Mouse (Mus musculus): ENCODE data around the gene Wnt7a. TPM values are rescaled to one million over a fixed set of nuclear protein-coding genes. Genes with fewer than 3 reads are reported as not detected.

Gene Wnt7a
- 0.05 and 0.30 TPM in 2 replicates for polyA plus RNA-seq (2014; fragmentation: Nextera tagmentation; extraction: Ambion mirVana)

- Histone ChIP-seq H3K27me3 (replicated peaks; ENCODE audit: control insufficient read depth, insufficient read depth, low read length) (peaks cover 75% of the 10 kb centered on the region), H3K4me2 (peak within 1 kb of the TSS; percentile 76), H3K9me3 (ENCODE audit: control insufficient read depth, low read length) (no peaks in the 10 kb centered on the region), H3K4me3 (ENCODE audit: low read depth, low read length) (peak within 1 kb of the TSS; percentile 49), H3K4me1 (replicated peaks; ENCODE audit: control insufficient read depth, insufficient read depth, low read length) (peaks cover 8% of the 10 kb centered on the region), H3K9ac (ENCODE audit: low read depth, low read length) (no peak within 1 kb of the TSS), H3K27ac (ENCODE audit: low read depth, low read length) (no peak within 1 kb of the TSS), H3K36me3 (ENCODE audit: control insufficient read depth, insufficient read depth, low read length) (no peaks in the 10 kb centered on the region)
- 2% methylated on average over 36 of the region's 51 CpGs for WGBS
- DNase-seq (ENCODE audit: low spot score) (peak; percentile 39), ATAC-seq (replicated peaks; ENCODE audit: low FRiP score) (no peak)
Measured at GRCm38 (mm10) chr6:91410961-91411368, at the start of gene Wnt7a. Gene Wnt7a, minus strand, starts transcription at chr6:91411363.

GRCm38 (mm10) chr6:91459471-91459870 lies 48.3 kb upstream of the Wnt7a start:
- ATAC-seq (replicated peaks; ENCODE audit: low FRiP score) (no peak), DNase-seq (ENCODE audit: low spot score) (no peak)
- no peak overlapping the region for H3K4me2 ChIP-seq
- no peaks in the 10 kb centered on the region for H3K4me1 ChIP-seq (replicated peaks; ENCODE audit: control insufficient read depth, insufficient read depth, low read length)
- H3K9ac ChIP-seq (ENCODE audit: low read depth, low read length) = no peak overlapping the region
- no peaks in the 10 kb centered on the region for H3K9me3 ChIP-seq (ENCODE audit: control insufficient read depth, low read length)
- H3K36me3 ChIP-seq (ENCODE audit: control insufficient read depth, insufficient read depth, low read length) = peaks cover 4% of the 10 kb centered on the region; the same call in 1 of the 2 replicates
- no peaks in the 10 kb centered on the region for H3K27me3 ChIP-seq (replicated peaks; ENCODE audit: control insufficient read depth, insufficient read depth, low read length)
- H3K27ac ChIP-seq (ENCODE audit: low read depth, low read length) = no peak overlapping the region
- H3K4me3 ChIP-seq (ENCODE audit: low read depth, low read length) = no peak overlapping the region
- WGBS = 81% methylated on average over 1 of the region's 1 CpGs

GRCm38 (mm10) chr6:91454546-91454945 lies 43.4 kb upstream of the Wnt7a start:
- H3K9me3 ChIP-seq (ENCODE audit: control insufficient read depth, low read length) = no peaks in the 10 kb centered on the region
- no peaks in the 10 kb centered on the region for H3K4me1 ChIP-seq (replicated peaks; ENCODE audit: control insufficient read depth, insufficient read depth, low read length)
- 49% methylated on average over 5 of the region's 5 CpGs for WGBS
- DNase-seq (ENCODE audit: low spot score) (no peak), ATAC-seq (replicated peaks; ENCODE audit: low FRiP score) (no peak)
- H3K36me3 ChIP-seq (ENCODE audit: control insufficient read depth, insufficient read depth, low read length) = no peaks in the 10 kb centered on the region
- H3K4me3 ChIP-seq (ENCODE audit: low read depth, low read length) = no peak overlapping the region
- no peak overlapping the region for H3K27ac ChIP-seq (ENCODE audit: low read depth, low read length)
- no peak overlapping the region for H3K9ac ChIP-seq (ENCODE audit: low read depth, low read length)
- H3K27me3 ChIP-seq (replicated peaks; ENCODE audit: control insufficient read depth, insufficient read depth, low read length) = no peaks in the 10 kb centered on the region
- no peak overlapping the region for H3K4me2 ChIP-seq

- Histone ChIP-seq H3K27ac (ENCODE audit: low read depth, low read length) (no peak overlapping the region), H3K27me3 (replicated peaks; ENCODE audit: control insufficient read depth, insufficient read depth, low read length) (no peaks in the 10 kb centered on the region), H3K9me3 (ENCODE audit: control insufficient read depth, low read length) (no peaks in the 10 kb centered on the region), H3K4me1 (replicated peaks; ENCODE audit: control insufficient read depth, insufficient read depth, low read length) (no peaks in the 10 kb centered on the region), H3K4me2 (no peak overlapping the region), H3K36me3 (ENCODE audit: control insufficient read depth, insufficient read depth, low read length) (no peaks in the 10 kb centered on the region), H3K4me3 (ENCODE audit: low read depth, low read length) (no peak overlapping the region), H3K9ac (ENCODE audit: low read depth, low read length) (no peak overlapping the region)
- ATAC-seq (replicated peaks; ENCODE audit: low FRiP score) (no peak), DNase-seq (ENCODE audit: low spot score) (no peak)
- WGBS = 60% methylated on average over 1 of the region's 1 CpGs
Measured at GRCm38 (mm10) chr6:91452056-91452455, 40.9 kb upstream of the Wnt7a start.

- no peak overlapping the region for H3K4me2 ChIP-seq
- H3K9ac ChIP-seq (ENCODE audit: low read depth, low read length) = no peak overlapping the region
- H3K27ac ChIP-seq (ENCODE audit: low read depth, low read length) = no peak overlapping the region
- no peak overlapping the region for H3K4me3 ChIP-seq (ENCODE audit: low read depth, low read length)
- no peaks in the 10 kb centered on the region for H3K36me3 ChIP-seq (ENCODE audit: control insufficient read depth, insufficient read depth, low read length)
- no peak for DNase-seq (ENCODE audit: low spot score)
- no peaks in the 10 kb centered on the region for H3K9me3 ChIP-seq (ENCODE audit: control insufficient read depth, low read length)
- no peaks in the 10 kb centered on the region for H3K4me1 ChIP-seq (replicated peaks; ENCODE audit: control insufficient read depth, insufficient read depth, low read length)
- 39% methylated on average over 3 of the region's 3 CpGs for WGBS
- H3K27me3 ChIP-seq (replicated peaks; ENCODE audit: control insufficient read depth, insufficient read depth, low read length) = no peaks in the 10 kb centered on the region
- peak; percentile 81 for ATAC-seq (replicated peaks; ENCODE audit: low FRiP score)
Measured at GRCm38 (mm10) chr6:91449472-91450225, 38.5 kb upstream of the Wnt7a start.

GRCm38 (mm10) chr6:91445316-91445715 lies 34.2 kb upstream of the Wnt7a start:
- H3K4me3 ChIP-seq (ENCODE audit: low read depth, low read length) = no peak overlapping the region
- no peak overlapping the region for H3K27ac ChIP-seq (ENCODE audit: low read depth, low read length)
- no peak for ATAC-seq (replicated peaks; ENCODE audit: low FRiP score)
- no peaks in the 10 kb centered on the region for H3K9me3 ChIP-seq (ENCODE audit: control insufficient read depth, low read length)
- 71% methylated on average over 3 of the region's 3 CpGs for WGBS
- H3K36me3 ChIP-seq (ENCODE audit: control insufficient read depth, insufficient read depth, low read length) = no peaks in the 10 kb centered on the region
- no peaks in the 10 kb centered on the region for H3K27me3 ChIP-seq (replicated peaks; ENCODE audit: control insufficient read depth, insufficient read depth, low read length)
- no peak for DNase-seq (ENCODE audit: low spot score)
- H3K4me1 ChIP-seq (replicated peaks; ENCODE audit: control insufficient read depth, insufficient read depth, low read length) = peaks cover 3% of the 10 kb centered on the region; the same call in 1 of the 2 replicates
- H3K4me2 ChIP-seq = no peak overlapping the region
- H3K9ac ChIP-seq (ENCODE audit: low read depth, low read length) = no peak overlapping the region

- H3K4me1 ChIP-seq (replicated peaks; ENCODE audit: control insufficient read depth, insufficient read depth, low read length) = peaks cover 3% of the 10 kb centered on the region; the same call in 1 of the 2 replicates
- 0 out of 2 replicates have a peak overlapping the region, but pooled peaks have one; percentile 44 for H3K27ac ChIP-seq (ENCODE audit: low read depth, low read length)
- H3K4me3 ChIP-seq (ENCODE audit: low read depth, low read length) = peak overlapping the region; percentile 69
- peak; percentile 36 for DNase-seq (ENCODE audit: low spot score)
- H3K9ac ChIP-seq (ENCODE audit: low read depth, low read length) = peak overlapping the region; percentile 73
- no peaks in the 10 kb centered on the region for H3K36me3 ChIP-seq (ENCODE audit: control insufficient read depth, insufficient read depth, low read length)
- 1% methylated on average over 19 of the region's 19 CpGs for WGBS
- peaks cover 2% of the 10 kb centered on the region for H3K27me3 ChIP-seq (replicated peaks; ENCODE audit: control insufficient read depth, insufficient read depth, low read length)
- H3K9me3 ChIP-seq (ENCODE audit: control insufficient read depth, low read length) = no peaks in the 10 kb centered on the region
- ATAC-seq (replicated peaks; ENCODE audit: low FRiP score) = peak; percentile 57
- peak overlapping the region; percentile 86 for H3K4me2 ChIP-seq
Measured at GRCm38 (mm10) chr6:91441145-91441662, 30.0 kb upstream of the Wnt7a start.

- H3K27ac ChIP-seq (ENCODE audit: low read depth, low read length) = peak overlapping the region; percentile 44; the same call in 1 of the 2 replicates
- peak overlapping the region; percentile 73 for H3K9ac ChIP-seq (ENCODE audit: low read depth, low read length)
- no peaks in the 10 kb centered on the region for H3K36me3 ChIP-seq (ENCODE audit: control insufficient read depth, insufficient read depth, low read length)
- peak overlapping the region; percentile 69 for H3K4me3 ChIP-seq (ENCODE audit: low read depth, low read length)
- H3K27me3 ChIP-seq (replicated peaks; ENCODE audit: control insufficient read depth, insufficient read depth, low read length) = peaks cover 2% of the 10 kb centered on the region
- ATAC-seq (replicated peaks; ENCODE audit: low FRiP score) (peak; percentile 93), DNase-seq (ENCODE audit: low spot score) (peak; percentile 91)
- peaks cover 3% of the 10 kb centered on the region; the same call in 1 of the 2 replicates for H3K4me1 ChIP-seq (replicated peaks; ENCODE audit: control insufficient read depth, insufficient read depth, low read length)
- WGBS = 2% methylated on average over 30 of the region's 30 CpGs
- H3K9me3 ChIP-seq (ENCODE audit: control insufficient read depth, low read length) = no peaks in the 10 kb centered on the region
- peak overlapping the region; percentile 86 for H3K4me2 ChIP-seq
Measured at GRCm38 (mm10) chr6:91440474-91441144, 29.4 kb upstream of the Wnt7a start.
